Mouse (Mus musculus): ENCODE measurements around the gene Defb43.

The Defb43 gene

GRCm38 (mm10) chr14:63066630-63067310 is 55.2 kb downstream of the Defb43 start:
- peak; percentile 46 for DNase-seq (ENCODE audit: low spot score)
